Mouse (Mus musculus): ENCODE data around the gene Mxra8. TPM values are rescaled to one million over a fixed set of nuclear protein-coding genes. Genes with fewer than 3 reads are reported as not detected.

Gene Mxra8
- polyA plus RNA-seq, 1 experiment, result 87.5 TPM

- H3K36me3 ChIP-seq (ENCODE audit: control insufficient read depth, insufficient read depth), result peaks cover 81% of the 10 kb centered on the region
- no peak overlapping the region for H3ac ChIP-seq (ENCODE audit: control insufficient read depth, insufficient read length)
- H3K27me3 ChIP-seq (ENCODE audit: control insufficient read depth, insufficient read depth, insufficient read length), result no peaks in the 10 kb centered on the region
- no peak for TF ChIP-seq POLR2A (IDR thresholded peaks at IDR 0.05; ENCODE audit: insufficient read length, low read depth)
- no peak for TF ChIP-seq MYOG (IDR thresholded peaks at IDR 0.05; ENCODE audit: control insufficient read depth in 1 of 3, insufficient read depth in 1 of 3, insufficient read length in 2 of 3, low read depth in 2 of 3)
- TF ChIP-seq SRF (IDR thresholded peaks at IDR 0.05; ENCODE audit: control insufficient read depth, insufficient read length, low read depth), result no peak
- TF ChIP-seq E2F4 (IDR thresholded peaks at IDR 0.05; ENCODE audit: insufficient read depth), result no peak
- TF ChIP-seq CEBPB (IDR thresholded peaks at IDR 0.05; ENCODE audit: insufficient read depth, poor library complexity, severe bottlenecking), result no peak
- no peak for TF ChIP-seq POLR2AphosphoS2 (IDR thresholded peaks at IDR 0.05; ENCODE audit: insufficient read length, low read depth)
- no peak for TF ChIP-seq USF1 (IDR thresholded peaks at IDR 0.05; ENCODE audit: low read depth)
- no peak overlapping the region for H3K4me2 ChIP-seq (ENCODE audit: low read depth)
- H3K79me2 ChIP-seq (ENCODE audit: control insufficient read depth, insufficient read depth), result peaks cover 55% of the 10 kb centered on the region
- H3K4me3 ChIP-seq, result no peak overlapping the region
Observed at GRCm38 (mm10) chr4:155821025-155821424, 18.5 kb upstream of the Mxra8 start.

DNA sequence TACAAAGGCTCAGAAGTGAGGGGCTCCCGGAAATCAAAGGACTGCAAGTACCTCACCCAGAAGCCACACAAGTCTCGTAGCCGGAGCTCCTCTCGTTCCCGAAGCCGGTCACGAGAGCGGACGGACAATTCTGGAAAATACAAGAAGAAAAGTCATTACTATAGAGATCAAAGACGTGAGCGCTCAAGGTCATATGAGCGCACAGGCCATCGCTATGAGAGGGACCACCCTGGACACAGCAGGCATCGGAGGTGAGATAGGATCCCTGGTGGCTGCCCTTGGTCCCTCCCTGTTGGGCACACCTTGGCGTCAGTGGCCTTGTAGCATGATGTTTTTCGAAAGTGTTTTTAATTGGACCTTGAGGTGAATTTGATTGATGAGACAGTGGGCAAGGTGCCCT lies 16.0 kb upstream of the Mxra8 start:
- Histone ChIP-seq H3K79me2 (ENCODE audit: control insufficient read depth, insufficient read depth) (peaks cover 31% of the 10 kb centered on the region), H3K4me3 (no peak overlapping the region), H3K36me3 (ENCODE audit: control insufficient read depth, insufficient read depth) (peaks cover 75% of the 10 kb centered on the region), H3K4me2 (ENCODE audit: low read depth) (no peak overlapping the region), H3K27me3 (ENCODE audit: control insufficient read depth, insufficient read depth, insufficient read length) (no peaks in the 10 kb centered on the region), H3ac (ENCODE audit: control insufficient read depth, insufficient read length) (no peak overlapping the region)
- TF ChIP-seq MAX (IDR thresholded peaks at IDR 0.05; ENCODE audit: low read depth) (no peak), MYOG (IDR thresholded peaks at IDR 0.05; ENCODE audit: control insufficient read depth in 1 of 3, insufficient read depth in 1 of 3, insufficient read length in 2 of 3, low read depth in 2 of 3) (no peak), E2F4 (IDR thresholded peaks at IDR 0.05; ENCODE audit: insufficient read depth) (no peak), USF1 (IDR thresholded peaks at IDR 0.05; ENCODE audit: low read depth) (no peak), REST (IDR thresholded peaks at IDR 0.05; ENCODE audit: insufficient read depth, insufficient read length) (no peak), POLR2A (IDR thresholded peaks at IDR 0.05; ENCODE audit: insufficient read length, low read depth) (no peak), MYOD1 (IDR thresholded peaks at IDR 0.05; ENCODE audit: control insufficient read depth in 1 of 3, insufficient read length in 2 of 3, low read depth in 2 of 3) (no peak), CEBPB (IDR thresholded peaks at IDR 0.05; ENCODE audit: insufficient read depth, poor library complexity, severe bottlenecking) (no peak), POLR2AphosphoS2 (IDR thresholded peaks at IDR 0.05; ENCODE audit: insufficient read length, low read depth) (no peak), TCF12 (IDR thresholded peaks at IDR 0.05; ENCODE audit: insufficient read depth, poor library complexity, severe bottlenecking) (no peak), TCF3 (IDR thresholded peaks at IDR 0.05; ENCODE audit: insufficient read length, low read depth) (no peak), SRF (IDR thresholded peaks at IDR 0.05; ENCODE audit: control insufficient read depth, insufficient read length, low read depth) (no peak)

DNA sequence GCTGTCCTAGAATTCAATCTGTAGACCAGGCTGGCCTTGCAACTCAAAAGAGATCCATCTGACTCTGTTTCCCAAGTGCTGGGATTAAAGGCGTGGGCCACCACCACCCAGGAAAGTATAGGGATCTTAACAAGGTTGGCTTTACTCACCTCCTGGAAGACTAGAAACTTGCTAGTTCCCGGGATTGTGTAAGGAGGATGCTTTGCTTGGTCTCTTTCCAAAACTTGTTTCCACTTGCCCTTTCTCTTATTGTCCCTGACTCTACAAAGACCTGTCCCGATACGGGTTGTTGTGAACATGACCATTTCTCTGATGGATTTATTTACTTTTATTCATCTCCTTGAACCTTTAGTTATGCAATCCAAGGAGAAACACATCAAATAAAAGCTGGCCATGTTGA lies 9.6 kb upstream of the Mxra8 start:
- Histone ChIP-seq H3K4me3 (no peak overlapping the region), H3K27me3 (ENCODE audit: control insufficient read depth, insufficient read depth, insufficient read length) (no peaks in the 10 kb centered on the region), H3K79me2 (ENCODE audit: control insufficient read depth, insufficient read depth) (peaks cover 24% of the 10 kb centered on the region), H3K36me3 (ENCODE audit: control insufficient read depth, insufficient read depth) (peaks cover 13% of the 10 kb centered on the region), H3K4me2 (ENCODE audit: low read depth) (no peak overlapping the region), H3ac (ENCODE audit: control insufficient read depth, insufficient read length) (no peak overlapping the region)
- TF ChIP-seq MYOG (IDR thresholded peaks at IDR 0.05; ENCODE audit: control insufficient read depth in 1 of 3, insufficient read depth in 1 of 3, insufficient read length in 2 of 3, low read depth in 2 of 3) (no peak), POLR2AphosphoS2 (IDR thresholded peaks at IDR 0.05; ENCODE audit: insufficient read length, low read depth) (no peak), E2F4 (IDR thresholded peaks at IDR 0.05; ENCODE audit: insufficient read depth) (no peak), TCF3 (IDR thresholded peaks at IDR 0.05; ENCODE audit: insufficient read length, low read depth) (no peak), USF1 (IDR thresholded peaks at IDR 0.05; ENCODE audit: low read depth) (no peak), CEBPB (IDR thresholded peaks at IDR 0.05; ENCODE audit: insufficient read depth, poor library complexity, severe bottlenecking) (no peak), MYOD1 (IDR thresholded peaks at IDR 0.05; ENCODE audit: control insufficient read depth in 1 of 3, insufficient read length in 2 of 3, low read depth in 2 of 3) (no peak), POLR2A (IDR thresholded peaks at IDR 0.05; ENCODE audit: insufficient read length, low read depth) (no peak), MAX (IDR thresholded peaks at IDR 0.05; ENCODE audit: low read depth) (no peak), SRF (IDR thresholded peaks at IDR 0.05; ENCODE audit: control insufficient read depth, insufficient read length, low read depth) (no peak), REST (IDR thresholded peaks at IDR 0.05; ENCODE audit: insufficient read depth, insufficient read length) (no peak), TCF12 (IDR thresholded peaks at IDR 0.05; ENCODE audit: insufficient read depth, poor library complexity, severe bottlenecking) (no peak)

- no peaks in the 10 kb centered on the region for H3K27me3 ChIP-seq (ENCODE audit: control insufficient read depth, insufficient read depth, insufficient read length)
- H3K4me3 ChIP-seq, result peak overlapping the region; percentile 86
- peaks cover 11% of the 10 kb centered on the region for H3K36me3 ChIP-seq (ENCODE audit: control insufficient read depth, insufficient read depth)
- H3K79me2 ChIP-seq (ENCODE audit: control insufficient read depth, insufficient read depth), result peaks cover 21% of the 10 kb centered on the region
- no peak overlapping the region for H3ac ChIP-seq (ENCODE audit: control insufficient read depth, insufficient read length)
- TF ChIP-seq SRF (IDR thresholded peaks at IDR 0.05; ENCODE audit: control insufficient read depth, insufficient read length, low read depth), result no peak
- TF ChIP-seq TCF12 (IDR thresholded peaks at IDR 0.05; ENCODE audit: insufficient read depth, poor library complexity, severe bottlenecking), result no peak
- TF ChIP-seq POLR2AphosphoS2 (IDR thresholded peaks at IDR 0.05; ENCODE audit: insufficient read length, low read depth), result peak; percentile 64
- H3K4me2 ChIP-seq (ENCODE audit: low read depth), result peak overlapping the region; percentile 76
Observed at GRCm38 (mm10) chr4:155830596-155830995, 8.9 kb upstream of the Mxra8 start.

- H3K36me3 ChIP-seq (ENCODE audit: control insufficient read depth, insufficient read depth), result peaks cover 11% of the 10 kb centered on the region
- peak within 1 kb of the TSS; percentile 29 for H3ac ChIP-seq (ENCODE audit: control insufficient read depth, insufficient read length)
- H3K4me2 ChIP-seq (ENCODE audit: low read depth), result peak within 1 kb of the TSS; percentile 88
- TF ChIP-seq REST (IDR thresholded peaks at IDR 0.05; ENCODE audit: insufficient read depth, insufficient read length), result no peak
- TF ChIP-seq CEBPB (IDR thresholded peaks at IDR 0.05; ENCODE audit: insufficient read depth, poor library complexity, severe bottlenecking), result no peak
- no peak for TF ChIP-seq MYOD1 (IDR thresholded peaks at IDR 0.05; ENCODE audit: control insufficient read depth in 1 of 3, insufficient read length in 2 of 3, low read depth in 2 of 3)
- no peak for TF ChIP-seq TCF12 (IDR thresholded peaks at IDR 0.05; ENCODE audit: insufficient read depth, poor library complexity, severe bottlenecking)
- TF ChIP-seq MAX (IDR thresholded peaks at IDR 0.05; ENCODE audit: low read depth), result no peak
- peak; percentile 73 for TF ChIP-seq POLR2AphosphoS2 (IDR thresholded peaks at IDR 0.05; ENCODE audit: insufficient read length, low read depth)
- TF ChIP-seq MYOG (IDR thresholded peaks at IDR 0.05; ENCODE audit: control insufficient read depth in 1 of 3, insufficient read depth in 1 of 3, insufficient read length in 2 of 3, low read depth in 2 of 3), result peak in 1 of 3 experiments; percentile 27
- H3K4me3 ChIP-seq, result peak within 1 kb of the TSS; percentile 86
- H3K79me2 ChIP-seq (ENCODE audit: control insufficient read depth, insufficient read depth), result peaks cover 21% of the 10 kb centered on the region
- H3K27me3 ChIP-seq (ENCODE audit: control insufficient read depth, insufficient read depth, insufficient read length), result no peaks in the 10 kb centered on the region
Observed at GRCm38 (mm10) chr4:155831205-155831766, 8.2 kb upstream of the Mxra8 start, which contains the start of gene Aurkaip1. Gene Aurkaip1 (plus strand): TSS chr4:155831272.

Measured in myocyte (in vitro differentiated cells).